Mouse (Mus musculus): Measurements from ENCODE around the gene Obp2b. TPM values are rescaled to one million over a fixed set of nuclear protein-coding genes. Genes with fewer than 3 reads are reported as not detected.
A peak's percentile ranks its signal among the peaks of the same experiment; 100 is the strongest.
"Not testable (repeated sequence)": the region's sequence is repeated elsewhere in the genome, so short reads cannot be mapped to it uniquely, and the experiment has no call there.

The Obp2b gene
- polyA plus RNA-seq, 1 experiment from 2014 or later: not detected

GRCm38 (mm10) chr2:25709056-25709455 lies 27.8 kb upstream of the Obp2b start:
- not testable (repeated sequence) for H3K9ac ChIP-seq (replicated peaks; ENCODE audit: low read length); ATAC-seq (ENCODE audit: low FRiP score, low TSS enrichment); H3K27me3 ChIP-seq (ENCODE audit: control insufficient read depth, insufficient read depth, low read length); H3K9me3 ChIP-seq (ENCODE audit: control insufficient read depth, low read length); H3K27ac ChIP-seq (replicated peaks; ENCODE audit: low read depth, low read length); H3K36me3 ChIP-seq (ENCODE audit: control insufficient read depth, insufficient read depth, low read length); H3K4me3 ChIP-seq (replicated peaks; ENCODE audit: low read depth, low read length); DNase-seq
- 96% methylated on average over 1 of the region's 1 CpGs for WGBS
- Histone ChIP-seq H3K4me2 (ENCODE audit: low read length) (peak overlapping the region; percentile 81; the same call in 1 of the 2 replicates), H3K4me1 (ENCODE audit: control insufficient read depth, insufficient read depth, low read length) (peaks cover 17% of the 10 kb centered on the region)

GRCm38 (mm10) chr2:25709791-25710190 lies 27.0 kb upstream of the Obp2b start:
- DNase-seq; H3K27me3 ChIP-seq (ENCODE audit: control insufficient read depth, insufficient read depth, low read length); H3K4me2 ChIP-seq (ENCODE audit: low read length); H3K27ac ChIP-seq (replicated peaks; ENCODE audit: low read depth, low read length); H3K9me3 ChIP-seq (ENCODE audit: control insufficient read depth, low read length); ATAC-seq (ENCODE audit: low FRiP score, low TSS enrichment); H3K36me3 ChIP-seq (ENCODE audit: control insufficient read depth, insufficient read depth, low read length); H3K9ac ChIP-seq (replicated peaks; ENCODE audit: low read length); H3K4me3 ChIP-seq (replicated peaks; ENCODE audit: low read depth, low read length): not testable (repeated sequence)
- H3K4me1 ChIP-seq (ENCODE audit: control insufficient read depth, insufficient read depth, low read length): peaks cover 17% of the 10 kb centered on the region
- WGBS: 76% methylated on average over 2 of the region's 2 CpGs

DNA sequence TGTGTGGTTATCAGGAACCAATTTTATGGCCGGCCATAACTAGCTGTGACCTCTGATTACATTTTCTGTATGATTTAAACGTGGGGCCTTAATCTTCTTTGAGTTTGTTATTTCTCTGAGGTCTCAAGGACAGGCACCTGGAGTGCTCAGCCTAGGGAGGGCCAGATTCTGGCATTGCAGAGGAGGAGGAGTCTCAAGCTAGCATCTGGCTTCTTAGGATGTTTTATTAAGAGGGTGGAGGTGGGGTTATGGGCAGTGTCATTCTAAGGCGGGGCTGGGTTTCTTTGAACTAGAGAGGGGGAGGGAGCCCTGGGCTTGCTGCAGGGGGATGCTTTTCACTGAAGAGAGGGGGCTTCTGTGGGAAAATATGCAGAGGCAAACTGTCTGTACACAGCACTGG lies 25.2 kb upstream of the Obp2b start:
- not testable (repeated sequence) for H3K27ac ChIP-seq (replicated peaks; ENCODE audit: low read depth, low read length); H3K4me3 ChIP-seq (replicated peaks; ENCODE audit: low read depth, low read length); H3K4me2 ChIP-seq (ENCODE audit: low read length); DNase-seq; ATAC-seq (ENCODE audit: low FRiP score, low TSS enrichment); H3K36me3 ChIP-seq (ENCODE audit: control insufficient read depth, insufficient read depth, low read length); H3K9ac ChIP-seq (replicated peaks; ENCODE audit: low read length); H3K27me3 ChIP-seq (ENCODE audit: control insufficient read depth, insufficient read depth, low read length); H3K9me3 ChIP-seq (ENCODE audit: control insufficient read depth, low read length)
- WGBS: 36% methylated on average over 3 of the region's 3 CpGs
- peaks cover 13% of the 10 kb centered on the region for H3K4me1 ChIP-seq (ENCODE audit: control insufficient read depth, insufficient read depth, low read length)

GRCm38 (mm10) chr2:25717222-25717621 lies 19.6 kb upstream of the Obp2b start:
- Histone ChIP-seq H3K9me3 (ENCODE audit: control insufficient read depth, low read length) (no peaks in the 10 kb centered on the region), H3K4me2 (ENCODE audit: low read length) (no peak overlapping the region), H3K36me3 (ENCODE audit: control insufficient read depth, insufficient read depth, low read length) (no peaks in the 10 kb centered on the region), H3K9ac (replicated peaks; ENCODE audit: low read length) (no peak overlapping the region), H3K27me3 (ENCODE audit: control insufficient read depth, insufficient read depth, low read length) (no peaks in the 10 kb centered on the region), H3K27ac (replicated peaks; ENCODE audit: low read depth, low read length) (no peak overlapping the region), H3K4me3 (replicated peaks; ENCODE audit: low read depth, low read length) (no peak overlapping the region), H3K4me1 (ENCODE audit: control insufficient read depth, insufficient read depth, low read length) (no peaks in the 10 kb centered on the region)
- DNase-seq (no peak), ATAC-seq (ENCODE audit: low FRiP score, low TSS enrichment) (no peak)

DNA sequence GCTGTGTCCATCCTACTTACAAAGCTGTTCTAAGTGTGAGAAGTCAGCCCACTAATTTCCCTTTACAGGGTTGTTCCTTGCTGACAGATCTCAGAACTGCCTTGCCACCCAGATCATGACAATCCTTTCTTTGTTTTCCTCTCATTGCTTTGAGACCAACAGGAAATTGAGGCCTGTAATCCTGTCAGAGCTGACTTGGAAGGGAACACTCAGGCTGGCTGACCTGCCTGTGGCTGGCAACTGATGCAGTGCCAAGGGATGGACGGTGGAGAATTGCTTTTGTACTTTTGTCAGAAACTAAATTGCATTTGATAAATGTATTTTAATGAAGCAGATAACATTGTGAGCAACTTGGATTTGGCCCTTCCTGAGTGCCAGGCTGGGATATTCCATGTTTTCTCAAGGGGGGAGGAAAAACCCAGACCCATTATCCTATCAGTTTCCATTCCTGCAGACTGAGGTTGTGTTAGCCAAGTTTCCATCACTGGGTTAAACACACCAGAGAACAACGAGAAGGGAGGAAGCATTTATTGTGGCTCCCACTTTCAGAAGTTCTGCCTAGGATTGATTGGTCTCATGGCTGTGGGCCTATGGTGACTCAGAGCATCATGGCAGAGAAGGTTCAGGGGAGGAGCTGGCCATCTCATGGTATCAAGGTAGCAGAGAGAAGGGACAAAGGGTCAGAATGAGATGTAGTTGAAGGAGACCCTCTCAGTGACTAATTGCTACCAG lies 3.4 kb upstream of the Obp2b start:
- ATAC-seq (ENCODE audit: low FRiP score, low TSS enrichment) (no peak), DNase-seq (no peak)
- no peak overlapping the region for H3K27ac ChIP-seq (replicated peaks; ENCODE audit: low read depth, low read length)
- no peaks in the 10 kb centered on the region for H3K27me3 ChIP-seq (ENCODE audit: control insufficient read depth, insufficient read depth, low read length)
- H3K9me3 ChIP-seq (ENCODE audit: control insufficient read depth, low read length): no peaks in the 10 kb centered on the region
- H3K9ac ChIP-seq (replicated peaks; ENCODE audit: low read length): no peak overlapping the region
- no peaks in the 10 kb centered on the region for H3K36me3 ChIP-seq (ENCODE audit: control insufficient read depth, insufficient read depth, low read length)
- no peaks in the 10 kb centered on the region for H3K4me1 ChIP-seq (ENCODE audit: control insufficient read depth, insufficient read depth, low read length)
- 62% methylated on average over 2 of the region's 2 CpGs for WGBS
- no peak overlapping the region for H3K4me2 ChIP-seq (ENCODE audit: low read length)
- no peak overlapping the region for H3K4me3 ChIP-seq (replicated peaks; ENCODE audit: low read depth, low read length)

DNA sequence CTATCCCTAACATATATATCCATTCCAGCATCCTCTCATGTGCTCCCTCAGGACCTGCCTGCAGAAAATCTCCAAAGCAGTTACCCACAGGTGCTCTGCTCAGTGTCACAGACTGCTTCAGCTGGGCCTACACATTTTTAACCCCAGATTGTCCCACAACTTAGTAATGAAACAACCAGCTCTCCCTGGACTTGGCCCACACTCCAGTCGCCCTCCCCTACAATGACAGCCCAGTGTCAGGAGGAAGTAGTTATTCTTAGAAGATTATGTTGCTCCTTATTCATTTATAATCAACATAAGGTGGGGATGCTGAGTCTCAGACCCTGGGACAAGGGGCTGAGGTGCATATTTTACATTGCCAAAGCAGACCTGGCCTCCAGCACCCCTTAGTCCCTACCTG lies 4.9 kb downstream of the Obp2b start:
- no peaks in the 10 kb centered on the region for H3K36me3 ChIP-seq (ENCODE audit: control insufficient read depth, insufficient read depth, low read length)
- H3K9me3 ChIP-seq (ENCODE audit: control insufficient read depth, low read length): no peaks in the 10 kb centered on the region
- no peak for DNase-seq
- no peak overlapping the region for H3K4me3 ChIP-seq (replicated peaks; ENCODE audit: low read depth, low read length)
- no peak overlapping the region for H3K27ac ChIP-seq (replicated peaks; ENCODE audit: low read depth, low read length)
- H3K4me1 ChIP-seq (ENCODE audit: control insufficient read depth, insufficient read depth, low read length): no peaks in the 10 kb centered on the region
- H3K9ac ChIP-seq (replicated peaks; ENCODE audit: low read length): no peak overlapping the region
- no peak for ATAC-seq (ENCODE audit: low FRiP score, low TSS enrichment)
- H3K27me3 ChIP-seq (ENCODE audit: control insufficient read depth, insufficient read depth, low read length): no peaks in the 10 kb centered on the region
- H3K4me2 ChIP-seq (ENCODE audit: low read length): no peak overlapping the region
- WGBS: 77% methylated on average over 1 of the region's 1 CpGs

DNA sequence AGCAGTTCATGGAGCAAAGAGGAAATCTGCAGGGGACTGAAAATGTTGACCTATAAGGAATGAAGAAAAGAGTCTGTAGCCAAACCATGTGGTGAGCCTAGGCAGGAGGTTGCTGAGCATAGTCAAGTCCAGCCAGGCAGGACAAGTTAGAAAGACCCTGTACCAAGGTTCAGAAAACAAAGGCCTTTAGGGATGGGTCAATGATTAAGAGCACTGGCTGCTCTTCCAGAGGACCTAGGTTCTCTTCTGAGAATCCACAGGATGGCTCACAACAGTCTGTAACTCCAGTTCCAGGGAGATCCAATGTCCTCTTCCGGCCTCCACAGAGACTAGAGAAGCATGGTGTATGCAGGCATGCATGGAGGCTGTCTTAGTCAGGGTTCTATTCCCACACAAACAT lies 17.4 kb downstream of the Obp2b start:
- no peaks in the 10 kb centered on the region for H3K36me3 ChIP-seq (ENCODE audit: control insufficient read depth, insufficient read depth, low read length)
- ATAC-seq (ENCODE audit: low FRiP score, low TSS enrichment): no peak
- no peaks in the 10 kb centered on the region for H3K4me1 ChIP-seq (ENCODE audit: control insufficient read depth, insufficient read depth, low read length)
- H3K9ac ChIP-seq (replicated peaks; ENCODE audit: low read length): no peak overlapping the region
- no peaks in the 10 kb centered on the region for H3K9me3 ChIP-seq (ENCODE audit: control insufficient read depth, low read length)
- no peak overlapping the region for H3K27ac ChIP-seq (replicated peaks; ENCODE audit: low read depth, low read length)
- WGBS: 90% methylated on average over 1 of the region's 1 CpGs
- H3K4me2 ChIP-seq (ENCODE audit: low read length): no peak overlapping the region
- no peaks in the 10 kb centered on the region for H3K27me3 ChIP-seq (ENCODE audit: control insufficient read depth, insufficient read depth, low read length)
- no peak overlapping the region for H3K4me3 ChIP-seq (replicated peaks; ENCODE audit: low read depth, low read length)
- DNase-seq: no peak

DNA sequence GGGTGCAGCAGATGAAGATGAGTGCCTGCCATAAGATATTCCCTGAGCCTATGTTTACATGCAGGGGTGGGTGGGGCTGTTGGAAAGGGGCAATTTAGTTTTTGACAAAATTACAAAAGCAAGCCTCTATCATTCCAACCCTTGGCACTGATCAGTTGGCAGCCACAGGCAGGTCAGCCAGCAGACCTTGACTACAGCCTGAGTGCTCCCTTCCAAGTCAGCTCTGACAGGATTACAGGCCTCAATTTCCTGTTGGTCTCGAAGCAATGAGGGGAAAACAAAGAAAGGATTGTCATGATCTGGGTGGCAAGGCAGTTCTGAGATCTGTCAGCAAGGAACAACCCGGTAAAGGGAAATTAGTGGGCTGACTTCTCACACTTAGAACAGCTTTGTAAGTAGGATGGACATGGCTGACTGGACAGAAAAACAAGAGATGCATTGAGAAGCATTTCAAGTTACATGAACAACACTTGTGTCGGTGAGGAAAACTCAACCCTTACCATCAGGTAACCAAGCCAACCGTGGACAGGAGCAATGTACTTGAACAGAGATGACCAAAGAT lies 21.3 kb downstream of the Obp2b start:
- H3K4me3 ChIP-seq (replicated peaks; ENCODE audit: low read depth, low read length): no peak overlapping the region
- no peak overlapping the region for H3K9ac ChIP-seq (replicated peaks; ENCODE audit: low read length)
- no peaks in the 10 kb centered on the region for H3K9me3 ChIP-seq (ENCODE audit: control insufficient read depth, low read length)
- no peaks in the 10 kb centered on the region for H3K27me3 ChIP-seq (ENCODE audit: control insufficient read depth, insufficient read depth, low read length)
- no peak overlapping the region for H3K4me2 ChIP-seq (ENCODE audit: low read length)
- WGBS: 39% methylated on average over 4 of the region's 4 CpGs
- no peak for DNase-seq
- no peaks in the 10 kb centered on the region for H3K4me1 ChIP-seq (ENCODE audit: control insufficient read depth, insufficient read depth, low read length)
- H3K36me3 ChIP-seq (ENCODE audit: control insufficient read depth, insufficient read depth, low read length): no peaks in the 10 kb centered on the region
- no peak for ATAC-seq (ENCODE audit: low FRiP score, low TSS enrichment)
- no peak overlapping the region for H3K27ac ChIP-seq (replicated peaks; ENCODE audit: low read depth, low read length)

- H3K4me2 ChIP-seq (ENCODE audit: low read length): no peak within 1 kb of the TSS
- H3K9ac ChIP-seq (replicated peaks; ENCODE audit: low read length): no peak within 1 kb of the TSS
- H3K27ac ChIP-seq (replicated peaks; ENCODE audit: low read depth, low read length): no peak within 1 kb of the TSS
- DNase-seq (no peak), ATAC-seq (ENCODE audit: low FRiP score, low TSS enrichment) (no peak)
- no peaks in the 10 kb centered on the region for H3K27me3 ChIP-seq (ENCODE audit: control insufficient read depth, insufficient read depth, low read length)
- no peaks in the 10 kb centered on the region for H3K9me3 ChIP-seq (ENCODE audit: control insufficient read depth, low read length)
- no peaks in the 10 kb centered on the region for H3K36me3 ChIP-seq (ENCODE audit: control insufficient read depth, insufficient read depth, low read length)
- H3K4me1 ChIP-seq (ENCODE audit: control insufficient read depth, insufficient read depth, low read length): no peaks in the 10 kb centered on the region
- 51% methylated on average over 2 of the region's 2 CpGs for WGBS
- no peak within 1 kb of the TSS for H3K4me3 ChIP-seq (replicated peaks; ENCODE audit: low read depth, low read length)
Observed at GRCm38 (mm10) chr2:25765269-25765668, 28.5 kb downstream of the Obp2b start, which contains the start of gene Lcn3. TSS of gene Lcn3 (plus strand) at chr2:25765569.

Data from midbrain, embryonic 14.5 days (tissue).